Mouse (Mus musculus) ES-E14 (cell line): ENCODE results near the gene Rps6ka1.

Source experiments
- CHD2 ChIP-seq: IDR thresholded peaks from 2 replicates; pipeline ENCODE4 v1.6.1; 2014; ENCODE audit warnings: mild to moderate bottlenecking, low read depth, low read length, inconsistent platforms
- ZNF384 ChIP-seq: IDR thresholded peaks from 2 replicates; pipeline ENCODE4 v1.6.1; 2012; ENCODE audit warnings: low read depth, low read length, inconsistent platforms

DNA sequence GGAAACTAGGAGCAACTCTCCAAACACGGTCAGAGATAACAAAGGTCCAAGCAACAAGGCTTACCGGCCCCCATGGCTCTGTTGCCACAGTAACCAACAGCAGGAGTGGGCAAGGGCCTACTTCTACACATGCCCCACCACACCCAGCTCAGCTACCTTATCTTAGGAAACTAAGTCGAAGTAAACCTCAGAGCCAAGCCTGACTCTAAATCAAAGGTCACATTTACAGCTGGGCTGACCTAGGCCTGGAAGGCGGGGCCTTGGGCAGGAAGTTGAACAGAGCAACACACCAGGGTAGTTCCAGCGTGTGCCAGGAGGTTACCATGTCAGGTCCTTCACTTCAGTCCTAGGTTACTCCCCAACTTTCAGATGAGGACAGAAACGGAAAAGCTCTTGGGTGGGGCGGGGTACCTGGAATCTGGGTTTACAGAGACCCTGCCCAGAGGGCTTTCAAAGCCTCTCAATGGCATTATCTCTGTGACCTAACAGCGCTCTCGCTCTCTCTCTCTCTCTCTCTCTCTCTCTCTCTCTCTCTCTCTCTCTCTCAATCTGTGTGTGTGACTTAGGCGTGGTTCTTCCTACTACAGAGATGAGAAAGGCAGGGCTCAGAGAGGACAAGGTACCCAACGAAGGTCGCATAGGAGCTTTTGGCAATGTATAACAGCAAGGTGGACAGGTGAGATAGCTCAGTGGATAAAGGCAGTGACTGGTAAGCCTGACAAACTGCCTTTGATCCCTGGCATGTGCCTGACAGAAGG, 8.3 kb downstream of the Rps6ka1 start:
- TF ChIP-seq CHD2 (no peak), ZNF384 (no peak)
